Mouse (Mus musculus): ENCODE data around the gene Cenpp.

DNA sequence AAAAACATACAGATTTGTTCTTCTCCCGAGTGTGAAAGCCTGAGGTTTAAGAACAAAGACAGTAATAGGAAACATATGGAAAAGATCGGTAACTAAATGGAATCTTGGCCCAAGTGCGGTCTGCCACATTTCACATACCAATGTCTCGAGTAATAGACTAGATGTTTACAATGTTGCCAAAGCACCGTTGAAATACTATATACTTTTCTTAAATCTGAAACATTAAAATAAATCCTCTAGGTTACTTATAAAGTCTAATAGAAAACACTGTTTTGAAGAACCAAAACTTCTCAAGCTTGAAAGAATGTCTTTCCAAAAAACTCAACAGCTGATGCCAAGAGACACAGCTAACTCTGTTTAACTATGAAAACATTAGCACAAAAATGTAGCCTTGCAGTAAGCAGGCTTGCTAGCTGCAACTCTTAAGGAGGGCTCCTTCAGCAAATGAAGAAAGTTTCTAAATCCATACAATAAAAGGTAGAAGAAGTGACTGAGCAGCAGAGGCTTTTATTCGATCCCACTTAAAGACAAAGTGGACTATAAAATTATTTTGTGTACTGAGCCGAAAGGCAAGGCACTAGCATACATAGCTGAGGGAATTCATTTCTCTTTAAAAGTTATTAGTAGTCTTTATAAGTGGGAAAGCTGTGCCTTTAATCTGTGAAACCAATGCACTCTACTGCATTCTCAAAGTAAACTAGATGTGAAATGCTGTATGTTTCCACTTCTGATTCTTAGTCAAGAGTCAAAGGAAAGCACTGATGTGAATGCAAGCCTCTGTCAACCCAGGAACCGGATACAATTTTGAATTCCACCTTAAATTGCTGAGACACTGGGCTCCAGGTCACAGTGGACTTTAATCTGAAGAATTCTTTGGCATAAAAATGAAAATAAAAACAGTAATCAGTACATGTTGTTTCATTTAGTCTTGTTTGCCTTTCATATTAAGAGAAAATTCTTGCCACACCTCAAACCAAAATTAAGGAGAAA lies 70.7 kb downstream of the Cenpp start, which contains the start of gene Omd:
- TF ChIP-seq CTCF (IDR thresholded peaks at IDR 0.05): no peak
- TF ChIP-seq EP300 (IDR thresholded peaks at IDR 0.05; ENCODE audit: insufficient read depth, low read depth, low read length): no peak
- no peak for TF ChIP-seq POLR2A (IDR thresholded peaks at IDR 0.05; ENCODE audit: insufficient read depth, low read depth, low read length)

All from heart, adult 2 months (tissue).